Mouse (Mus musculus): ENCODE results near the gene Carns1.

DNA sequence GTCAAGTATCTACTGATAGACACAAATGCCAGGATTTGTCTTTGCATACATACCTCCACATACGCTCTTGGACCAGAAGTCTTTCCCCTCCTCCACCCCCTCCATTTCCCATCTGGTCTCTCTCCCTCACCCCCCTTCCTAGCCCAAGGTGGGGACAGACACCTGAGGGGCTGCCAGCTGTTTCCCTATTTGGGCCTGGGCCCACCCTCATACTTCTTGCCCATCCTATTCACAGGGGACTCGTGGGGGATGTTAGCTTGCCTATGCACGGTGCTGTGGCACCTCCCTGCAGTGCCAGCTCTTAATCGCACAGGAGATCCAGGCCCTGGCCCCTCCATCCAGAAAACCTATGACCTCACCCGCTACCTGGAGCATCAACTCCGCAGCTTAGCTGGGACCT, 44.7 kb upstream of the Carns1 start:
- no peak for TF ChIP-seq CTCF (IDR thresholded peaks at IDR 0.05; ENCODE audit: extremely low read depth, insufficient read depth, low read length)
- TF ChIP-seq POLR2A (IDR thresholded peaks at IDR 0.05; ENCODE audit: extremely low read depth, insufficient read depth, low read length), result no peak
